Mouse (Mus musculus): ENCODE results near the gene Rab7. TPM values are rescaled to one million over a fixed set of nuclear protein-coding genes. Genes with fewer than 3 reads are reported as not detected.

Gene Rab7
- polyA plus RNA-seq, 1 experiment from 2014 or later, result 238 TPM

DNA sequence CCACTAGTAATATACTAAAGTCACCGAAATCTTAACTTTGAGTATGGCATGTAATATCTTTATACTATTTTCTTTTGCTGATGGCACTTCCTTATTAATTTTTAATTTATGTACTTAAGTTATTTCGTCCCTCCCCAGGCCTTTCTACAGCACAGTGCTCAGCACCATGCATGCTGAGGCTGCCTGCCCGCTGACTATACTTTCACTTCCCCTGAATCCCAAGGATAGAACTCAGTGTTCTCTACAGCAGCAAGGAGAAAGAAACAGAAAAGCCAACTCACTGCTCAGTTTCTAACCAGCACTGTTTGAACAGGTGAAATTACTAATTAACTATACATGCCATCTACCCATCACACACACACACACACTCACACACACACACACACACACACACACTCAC lies 11.6 kb downstream of the Rab7 start:
- 93% methylated on average over 3 of the region's 3 CpGs for WGBS
- no peak for DNase-seq (ENCODE audit: low spot score)
- no peak overlapping the region for H3K4me2 ChIP-seq (ENCODE audit: low read length)
- H3K9me3 ChIP-seq (replicated peaks; ENCODE audit: low read length), result no peaks in the 10 kb centered on the region
- H3K4me1 ChIP-seq (replicated peaks; ENCODE audit: insufficient read depth, low read length), result no peaks in the 10 kb centered on the region
- H3K9ac ChIP-seq (ENCODE audit: low read depth, low read length), result no peak overlapping the region
- TF ChIP-seq CTCF (IDR thresholded peaks at IDR 0.05; ENCODE audit: low read depth), result no peak
- ATAC-seq (replicated peaks; ENCODE audit: low FRiP score, low read depth), result no peak
- peaks cover 4% of the 10 kb centered on the region; the same call in 1 of the 2 replicates for H3K36me3 ChIP-seq (ENCODE audit: insufficient read depth, low read length)
- H3K27me3 ChIP-seq (ENCODE audit: insufficient read depth, low read length), result no peaks in the 10 kb centered on the region
- no peak overlapping the region for H3K4me3 ChIP-seq (replicated peaks; ENCODE audit: low read depth, low read length)
- no peak overlapping the region for H3K27ac ChIP-seq

GRCm38 (mm10) chr6:88030432-88030831 lies 14.6 kb downstream of the Rab7 start:
- no peak for TF ChIP-seq CTCF (IDR thresholded peaks at IDR 0.05; ENCODE audit: low read depth)
- Histone ChIP-seq H3K4me1 (replicated peaks; ENCODE audit: insufficient read depth, low read length) (no peaks in the 10 kb centered on the region), H3K27ac (no peak overlapping the region), H3K9me3 (replicated peaks; ENCODE audit: low read length) (no peaks in the 10 kb centered on the region), H3K36me3 (ENCODE audit: insufficient read depth, low read length) (peaks cover 4% of the 10 kb centered on the region; the same call in 1 of the 2 replicates), H3K4me3 (replicated peaks; ENCODE audit: low read depth, low read length) (no peak overlapping the region), H3K4me2 (ENCODE audit: low read length) (no peak overlapping the region), H3K9ac (ENCODE audit: low read depth, low read length) (no peak overlapping the region), H3K27me3 (ENCODE audit: insufficient read depth, low read length) (no peaks in the 10 kb centered on the region)
- 94% methylated on average over 2 of the region's 2 CpGs for whole genome bisulfite sequencing
- ATAC-seq (replicated peaks; ENCODE audit: low FRiP score, low read depth) (no peak), DNase-seq (ENCODE audit: low spot score) (no peak)

DNA sequence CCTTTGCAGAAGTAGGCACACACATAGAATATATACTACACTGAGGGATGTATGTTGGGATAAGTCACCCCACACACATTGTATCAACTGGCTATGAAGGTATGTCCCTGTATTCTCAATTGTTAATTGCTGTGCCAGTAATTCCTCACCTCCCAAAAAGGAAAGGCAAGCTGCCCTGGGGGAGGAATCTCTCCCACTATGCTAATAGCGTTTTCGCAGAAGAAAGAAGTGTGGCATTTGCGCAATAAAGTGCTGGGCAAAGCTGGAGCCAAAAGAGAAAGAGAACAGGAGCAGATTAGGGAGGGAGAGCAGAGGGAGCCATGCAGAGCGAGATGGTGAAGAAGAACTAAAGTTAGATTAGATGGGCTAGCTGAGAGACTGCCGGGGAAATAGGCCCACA lies 17.7 kb downstream of the Rab7 start:
- peaks cover 4% of the 10 kb centered on the region; the same call in 1 of the 2 replicates for H3K36me3 ChIP-seq (ENCODE audit: insufficient read depth, low read length)
- H3K9me3 ChIP-seq (replicated peaks; ENCODE audit: low read length), result no peaks in the 10 kb centered on the region
- H3K4me1 ChIP-seq (replicated peaks; ENCODE audit: insufficient read depth, low read length), result no peaks in the 10 kb centered on the region
- DNase-seq (ENCODE audit: low spot score) (no peak), ATAC-seq (replicated peaks; ENCODE audit: low FRiP score, low read depth) (no peak)
- WGBS, result 67% methylated on average over 5 of the region's 5 CpGs
- no peak overlapping the region for H3K27ac ChIP-seq
- H3K4me3 ChIP-seq (replicated peaks; ENCODE audit: low read depth, low read length), result no peak overlapping the region
- H3K27me3 ChIP-seq (ENCODE audit: insufficient read depth, low read length), result no peaks in the 10 kb centered on the region
- H3K9ac ChIP-seq (ENCODE audit: low read depth, low read length), result no peak overlapping the region
- TF ChIP-seq CTCF (IDR thresholded peaks at IDR 0.05; ENCODE audit: low read depth), result no peak
- no peak overlapping the region for H3K4me2 ChIP-seq (ENCODE audit: low read length)

- ATAC-seq (replicated peaks; ENCODE audit: low FRiP score, low read depth), result no peak
- no peaks in the 10 kb centered on the region for H3K27me3 ChIP-seq (ENCODE audit: insufficient read depth, low read length)
- H3K4me3 ChIP-seq (replicated peaks; ENCODE audit: low read depth, low read length), result no peak overlapping the region
- no peak overlapping the region for H3K27ac ChIP-seq
- no peaks in the 10 kb centered on the region for H3K4me1 ChIP-seq (replicated peaks; ENCODE audit: insufficient read depth, low read length)
- no peaks in the 10 kb centered on the region for H3K36me3 ChIP-seq (ENCODE audit: insufficient read depth, low read length)
- no peaks in the 10 kb centered on the region for H3K9me3 ChIP-seq (replicated peaks; ENCODE audit: low read length)
- no peak overlapping the region for H3K4me2 ChIP-seq (ENCODE audit: low read length)
- 92% methylated on average over 10 of the region's 10 CpGs for WGBS
- DNase-seq (ENCODE audit: low spot score), result no peak
- no peak overlapping the region for H3K9ac ChIP-seq (ENCODE audit: low read depth, low read length)
- TF ChIP-seq CTCF (IDR thresholded peaks at IDR 0.05; ENCODE audit: low read depth), result no peak
Measured at GRCm38 (mm10) chr6:88023316-88023890, 21.7 kb downstream of the Rab7 start.

DNA sequence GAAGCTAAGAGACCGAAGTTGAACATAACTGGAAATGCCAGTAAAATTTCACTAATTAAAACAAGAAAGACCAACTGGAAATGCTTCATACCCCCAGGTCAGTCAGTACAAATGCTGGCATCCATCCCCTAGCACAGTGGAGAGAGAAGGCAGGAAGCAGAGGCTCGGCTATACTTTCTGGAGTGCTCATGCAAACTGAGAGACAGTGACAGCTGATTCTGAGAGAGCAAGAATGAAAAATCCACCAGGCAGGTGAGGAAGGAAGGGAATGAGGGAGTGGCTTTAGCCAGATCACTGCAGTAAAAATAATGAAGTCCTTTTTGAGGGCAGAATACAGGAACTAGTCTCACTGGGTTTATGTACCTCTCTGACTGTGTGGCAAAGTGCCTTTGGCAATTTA lies 25.9 kb downstream of the Rab7 start:
- Histone ChIP-seq H3K4me3 (replicated peaks; ENCODE audit: low read depth, low read length) (no peak overlapping the region), H3K4me2 (ENCODE audit: low read length) (no peak overlapping the region), H3K9ac (ENCODE audit: low read depth, low read length) (no peak overlapping the region), H3K4me1 (replicated peaks; ENCODE audit: insufficient read depth, low read length) (no peaks in the 10 kb centered on the region), H3K27me3 (ENCODE audit: insufficient read depth, low read length) (no peaks in the 10 kb centered on the region), H3K36me3 (ENCODE audit: insufficient read depth, low read length) (no peaks in the 10 kb centered on the region), H3K27ac (no peak overlapping the region), H3K9me3 (replicated peaks; ENCODE audit: low read length) (no peaks in the 10 kb centered on the region)
- TF ChIP-seq CTCF (IDR thresholded peaks at IDR 0.05; ENCODE audit: low read depth), result no peak
- no peak for DNase-seq (ENCODE audit: low spot score)
- ATAC-seq (replicated peaks; ENCODE audit: low FRiP score, low read depth), result no peak
- WGBS, result 68% methylated on average over 2 of the region's 2 CpGs

- no peak for TF ChIP-seq CTCF (IDR thresholded peaks at IDR 0.05; ENCODE audit: low read depth)
- Histone ChIP-seq H3K27me3 (ENCODE audit: insufficient read depth, low read length) (no peaks in the 10 kb centered on the region), H3K27ac (no peak overlapping the region), H3K4me2 (ENCODE audit: low read length) (no peak overlapping the region), H3K36me3 (ENCODE audit: insufficient read depth, low read length) (no peaks in the 10 kb centered on the region), H3K9me3 (replicated peaks; ENCODE audit: low read length) (no peaks in the 10 kb centered on the region), H3K9ac (ENCODE audit: low read depth, low read length) (no peak overlapping the region), H3K4me3 (replicated peaks; ENCODE audit: low read depth, low read length) (no peak overlapping the region), H3K4me1 (replicated peaks; ENCODE audit: insufficient read depth, low read length) (no peaks in the 10 kb centered on the region)
- ATAC-seq (replicated peaks; ENCODE audit: low FRiP score, low read depth) (no peak), DNase-seq (ENCODE audit: low spot score) (no peak)
- WGBS, result 60% methylated on average over 4 of the region's 4 CpGs
Measured at GRCm38 (mm10) chr6:88017821-88018220, 27.2 kb downstream of the Rab7 start.

GRCm38 (mm10) chr6:88015797-88016196 lies 29.3 kb downstream of the Rab7 start:
- Histone ChIP-seq H3K27ac (no peak overlapping the region), H3K4me2 (ENCODE audit: low read length) (no peak overlapping the region), H3K27me3 (ENCODE audit: insufficient read depth, low read length) (no peaks in the 10 kb centered on the region), H3K9ac (ENCODE audit: low read depth, low read length) (no peak overlapping the region), H3K9me3 (replicated peaks; ENCODE audit: low read length) (no peaks in the 10 kb centered on the region), H3K4me1 (replicated peaks; ENCODE audit: insufficient read depth, low read length) (no peaks in the 10 kb centered on the region), H3K36me3 (ENCODE audit: insufficient read depth, low read length) (0 out of 2 replicates have a peak, but pooled peaks cover 5% of the 10 kb centered on the region), H3K4me3 (replicated peaks; ENCODE audit: low read depth, low read length) (no peak overlapping the region)
- no peak for DNase-seq (ENCODE audit: low spot score)
- TF ChIP-seq CTCF (IDR thresholded peaks at IDR 0.05; ENCODE audit: low read depth), result no peak
- no peak for ATAC-seq (replicated peaks; ENCODE audit: low FRiP score, low read depth)
- 61% methylated on average over 2 of the region's 2 CpGs for WGBS

All from kidney, postnatal 0 days (tissue).